Mouse (Mus musculus) forebrain, postnatal 0 days (tissue): Measurements from ENCODE around the gene Rnase4. TPM values are rescaled to one million over a fixed set of nuclear protein-coding genes. Genes with fewer than 3 reads are reported as not detected.
A peak's percentile ranks its signal among the peaks of the same experiment; 100 is the strongest.

ENCODE experiments used
- ATAC-seq: fragments of 200-750 bp; cut with Nextera tagmentation; 2 replicates; pipeline ENCODE4 v1.8.0; 2017; ENCODE audit warnings: mild to moderate bottlenecking, moderate library complexity
- DNase-seq: peaks from one replicate; pipeline ENCODE4 v3.0.0-alpha.2; 2015
- H3K27ac ChIP-seq: fragments of 300-500 bp; sonication (generic); 2 replicates; pipeline ENCODE4 v1.5.1; 2014; ENCODE audit warnings: low read depth, mild to moderate bottlenecking, antibody characterized with exemption, low read length, moderate library complexity, mixed read lengths
- H3K27me3 ChIP-seq: fragments of 300-500 bp; sonication (generic); 2 replicates; pipeline ENCODE4 v1.6.1; 2014; ENCODE audit warnings: mild to moderate bottlenecking, low read length, mixed read lengths; ENCODE audit not compliant: insufficient read depth
- H3K36me3 ChIP-seq: fragments of 300-500 bp; sonication (generic); 2 replicates; pipeline ENCODE4 v1.6.1; 2014; ENCODE audit warnings: mild to moderate bottlenecking, moderate library complexity; ENCODE audit not compliant: insufficient read depth
- H3K4me1 ChIP-seq: fragments of 300-500 bp; sonication (generic); 2 replicates; pipeline ENCODE4 v1.6.1; 2014; ENCODE audit warnings: antibody characterized with exemption; ENCODE audit not compliant: insufficient read depth
- H3K4me2 ChIP-seq: fragments of 300-500 bp; sonication (generic); 2 replicates; pipeline ENCODE4 v1.6.1; 2014; ENCODE audit warnings: low read depth, mild to moderate bottlenecking, moderate library complexity
- H3K4me3 ChIP-seq: fragments of 300-500 bp; sonication (generic); 2 replicates; pipeline ENCODE4 v1.5.1; 2014; ENCODE audit warnings: low read depth, low read length, mixed read lengths
- H3K9ac ChIP-seq: fragments of 300-500 bp; sonication (generic); 2 replicates; pipeline ENCODE4 v1.6.1; 2014; ENCODE audit warnings: mild to moderate bottlenecking
- H3K9me3 ChIP-seq: fragments of 300-500 bp; sonication (generic); 2 replicates; pipeline ENCODE4 v1.6.1; 2016; ENCODE audit warnings: low read length
- CTCF ChIP-seq: sonication (generic); IDR thresholded peaks from 2 replicates; pipeline ENCODE4 v1.5.1; 2016; ENCODE audit warnings: antibody characterized with exemption, control low read depth, low read depth
- WGBS: fragments of 180-500 bp; shearing (Covaris S2); extraction: QIAGEN DNeasy Blood & Tissue Kit; methylation state at CpG from one replicate; pipeline ENCODE4 v1.1.7; 2014; 5-methylcytosine and 5-hydroxymethylcytosine counted together
- polyA plus RNA-seq: library from polyadenylated mRNA; unstranded; fragments of >200 nt; fragmentation: Nextera tagmentation; extraction: Ambion mirVana; gene quantifications from 2 replicates; pipeline ENCODE4 v1.2.1, GENCODE M21; 2015
- total RNA-seq: library from RNA; depleted of rRNA; stranded (reverse); fragments of >200 nt; gene quantifications from 2 replicates; pipeline ENCODE4 v1.2.3, GENCODE M21; 2014

The Rnase4 gene
- total and polyA plus RNA-seq, 2 experiments from 2014 or later = 16.3 to 27.7 TPM

DNA sequence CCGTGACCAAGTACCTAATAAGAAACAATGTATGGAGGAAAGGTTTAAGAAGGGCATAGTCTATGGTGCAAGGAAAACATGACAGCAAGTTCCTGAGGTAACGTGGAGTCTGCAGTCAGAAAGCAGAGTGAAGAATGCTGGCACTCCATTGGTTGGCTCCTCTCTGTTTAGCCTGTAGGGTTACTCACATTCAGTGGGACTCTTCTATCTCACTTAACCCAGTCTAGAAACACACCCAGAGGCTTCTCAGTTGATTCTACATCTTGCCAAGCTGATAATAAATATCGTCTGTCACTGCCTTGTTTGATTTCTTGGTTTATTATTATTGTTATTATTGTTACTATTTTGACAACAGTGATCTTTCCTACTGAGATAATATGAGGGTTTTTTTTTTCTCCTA is 51.7 kb downstream of the Rnase4 start:
- H3K9ac ChIP-seq = no peak overlapping the region
- H3K27me3 ChIP-seq = no peaks in the 10 kb centered on the region
- H3K27ac ChIP-seq = no peak overlapping the region
- no peak overlapping the region for H3K4me3 ChIP-seq
- WGBS = 80% methylated on average over 3 of the region's 3 CpGs
- no peak for TF ChIP-seq CTCF
- DNase-seq = no peak
- H3K4me1 ChIP-seq = no peaks in the 10 kb centered on the region
- no peaks in the 10 kb centered on the region for H3K36me3 ChIP-seq
- H3K4me2 ChIP-seq = no peak overlapping the region
- ATAC-seq = no peak
- no peaks in the 10 kb centered on the region for H3K9me3 ChIP-seq

DNA sequence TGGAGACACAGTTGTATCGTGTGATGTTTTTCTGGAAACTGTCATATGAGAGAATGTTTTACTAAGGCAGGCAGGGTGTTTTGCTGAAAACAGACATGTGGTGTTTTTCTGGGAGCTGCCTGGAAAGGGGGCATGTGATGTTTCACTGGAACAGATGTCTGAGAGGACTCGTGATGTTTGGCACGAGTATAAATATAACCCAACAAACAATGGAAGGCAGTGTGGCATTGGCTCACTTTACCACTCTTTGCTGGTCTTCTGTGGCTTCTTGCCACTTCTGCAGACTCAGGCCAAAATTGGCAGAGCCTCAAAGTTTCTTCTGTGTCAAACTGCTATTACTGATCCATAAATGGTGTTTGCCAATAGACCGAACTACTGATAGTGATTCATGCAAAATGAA is 52.4 kb downstream of the Rnase4 start:
- no peak overlapping the region for H3K4me3 ChIP-seq
- H3K4me1 ChIP-seq = no peaks in the 10 kb centered on the region
- whole genome bisulfite sequencing = 58% methylated on average over 4 of the region's 4 CpGs
- H3K4me2 ChIP-seq = no peak overlapping the region
- H3K27me3 ChIP-seq = no peaks in the 10 kb centered on the region
- ATAC-seq = peak; percentile 51
- H3K9ac ChIP-seq = no peak overlapping the region
- no peaks in the 10 kb centered on the region for H3K9me3 ChIP-seq
- no peak overlapping the region for H3K27ac ChIP-seq
- DNase-seq = peak; percentile 9
- TF ChIP-seq CTCF = no peak
- H3K36me3 ChIP-seq = no peaks in the 10 kb centered on the region

DNA sequence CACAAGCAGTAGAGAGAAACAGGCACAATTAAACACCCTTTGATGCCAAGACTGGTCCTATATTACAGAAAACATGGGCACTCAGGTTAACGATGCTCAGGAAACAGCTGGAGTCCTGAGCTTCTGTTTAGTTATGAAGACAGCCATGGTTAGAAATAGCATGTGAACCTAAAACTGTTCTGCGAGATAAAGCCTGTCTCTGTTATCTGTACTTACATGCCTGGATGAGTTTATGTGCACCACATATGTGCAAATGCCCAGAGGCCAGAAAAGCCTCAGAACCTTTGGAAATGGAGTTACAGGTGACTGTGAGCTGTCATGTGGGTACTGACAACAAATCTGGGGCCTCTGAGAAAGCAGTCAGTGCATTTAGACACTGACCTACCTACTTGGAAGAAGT is 53.1 kb downstream of the Rnase4 start:
- no peaks in the 10 kb centered on the region for H3K27me3 ChIP-seq
- ATAC-seq = no peak
- H3K4me3 ChIP-seq = no peak overlapping the region
- H3K4me2 ChIP-seq = no peak overlapping the region
- no peak overlapping the region for H3K9ac ChIP-seq
- no peaks in the 10 kb centered on the region for H3K4me1 ChIP-seq
- no peaks in the 10 kb centered on the region for H3K9me3 ChIP-seq
- H3K27ac ChIP-seq = no peak overlapping the region
- 71% methylated on average over 2 of the region's 2 CpGs for WGBS
- no peak for DNase-seq
- H3K36me3 ChIP-seq = no peaks in the 10 kb centered on the region
- TF ChIP-seq CTCF = no peak

DNA sequence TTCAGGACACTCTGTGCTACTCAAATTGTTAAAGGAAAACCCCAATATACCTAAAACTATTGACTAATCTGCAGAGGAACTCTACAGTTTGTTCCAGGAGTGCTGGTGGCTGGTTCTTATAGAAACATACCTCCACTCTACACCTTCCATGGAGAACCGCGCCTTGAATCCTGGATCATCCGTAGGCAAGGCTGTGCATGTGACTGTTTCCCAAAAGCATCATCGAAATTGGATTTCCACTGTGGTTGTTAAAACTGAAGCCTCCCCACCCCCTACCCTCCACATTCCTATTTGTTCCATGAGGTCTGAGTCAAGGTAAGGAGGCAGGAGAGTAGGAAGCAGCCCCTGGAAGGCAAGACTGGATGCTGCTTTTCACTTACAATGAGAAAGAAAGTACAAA is 53.6 kb downstream of the Rnase4 start:
- DNase-seq (no peak), ATAC-seq (no peak)
- Histone ChIP-seq H3K4me3 (no peak overlapping the region), H3K9ac (no peak overlapping the region), H3K4me2 (no peak overlapping the region), H3K27me3 (no peaks in the 10 kb centered on the region), H3K9me3 (no peaks in the 10 kb centered on the region), H3K4me1 (no peaks in the 10 kb centered on the region), H3K36me3 (no peaks in the 10 kb centered on the region), H3K27ac (no peak overlapping the region)
- no peak for TF ChIP-seq CTCF
- WGBS = 97% methylated on average over 4 of the region's 4 CpGs

- ATAC-seq (no peak), DNase-seq (no peak)
- Histone ChIP-seq H3K9ac (no peak overlapping the region), H3K4me2 (no peak overlapping the region), H3K27ac (no peak overlapping the region), H3K9me3 (no peaks in the 10 kb centered on the region), H3K4me1 (no peaks in the 10 kb centered on the region), H3K27me3 (no peaks in the 10 kb centered on the region), H3K4me3 (no peak overlapping the region), H3K36me3 (no peaks in the 10 kb centered on the region)
- TF ChIP-seq CTCF = no peak
- WGBS = 82% methylated on average over 6 of the region's 6 CpGs
Measured at GRCm38 (mm10) chr14:51145521-51145920, 54.6 kb downstream of the Rnase4 start.

- H3K36me3 ChIP-seq = no peaks in the 10 kb centered on the region
- no peak within 1 kb of the TSS for H3K4me2 ChIP-seq
- 25% methylated on average over 2 of the region's 2 CpGs for WGBS
- H3K27ac ChIP-seq = no peak within 1 kb of the TSS
- H3K4me3 ChIP-seq = no peak within 1 kb of the TSS
- ATAC-seq (no peak), DNase-seq (no peak)
- no peak within 1 kb of the TSS for H3K9ac ChIP-seq
- H3K9me3 ChIP-seq = no peaks in the 10 kb centered on the region
- no peaks in the 10 kb centered on the region for H3K27me3 ChIP-seq
- no peaks in the 10 kb centered on the region for H3K4me1 ChIP-seq
- no peak for TF ChIP-seq CTCF
Measured at GRCm38 (mm10) chr14:51146685-51147084, 55.8 kb downstream of the Rnase4 start, which contains the start of gene Rnase1. Gene Rnase1 (minus strand): TSS chr14:51146785.

DNA sequence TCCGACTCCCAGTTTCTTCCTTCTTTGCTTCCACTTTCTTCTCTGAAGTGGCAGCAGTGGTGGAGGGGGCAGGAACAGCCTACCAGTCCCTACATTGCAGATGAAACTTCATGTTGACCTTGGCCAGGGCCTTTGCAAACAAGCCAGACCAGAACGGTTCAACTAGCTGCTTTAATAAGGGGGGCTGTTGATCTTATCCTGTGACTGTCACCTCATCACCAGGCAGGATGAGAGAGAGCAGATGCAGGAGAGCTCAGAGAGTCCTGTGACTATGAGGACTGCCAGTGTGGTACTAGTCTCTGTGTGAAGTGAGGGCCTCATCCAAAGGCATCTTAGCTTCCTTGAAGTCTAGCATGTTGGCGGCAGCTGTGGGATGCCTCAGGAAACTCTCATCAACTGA is 57.1 kb downstream of the Rnase4 start:
- Histone ChIP-seq H3K4me3 (no peak overlapping the region), H3K4me2 (no peak overlapping the region), H3K27me3 (no peaks in the 10 kb centered on the region), H3K27ac (no peak overlapping the region), H3K4me1 (no peaks in the 10 kb centered on the region), H3K36me3 (no peaks in the 10 kb centered on the region), H3K9me3 (no peaks in the 10 kb centered on the region), H3K9ac (no peak overlapping the region)
- TF ChIP-seq CTCF = no peak
- ATAC-seq (no peak), DNase-seq (no peak)
- 84% methylated on average over 3 of the region's 3 CpGs for WGBS

- TF ChIP-seq CTCF = no peak
Measured at GRCm38 (mm10) chr14:51149164-51149563, 58.3 kb downstream of the Rnase4 start.

More at GRCm38 (mm10) chr14:51149164-51149563, 58.3 kb downstream of the Rnase4 start:
- Histone ChIP-seq H3K36me3 (no peaks in the 10 kb centered on the region), H3K27ac (no peak overlapping the region), H3K4me3 (no peak overlapping the region), H3K9ac (no peak overlapping the region), H3K4me2 (no peak overlapping the region), H3K9me3 (no peaks in the 10 kb centered on the region), H3K4me1 (no peaks in the 10 kb centered on the region), H3K27me3 (no peaks in the 10 kb centered on the region)
- DNase-seq (no peak), ATAC-seq (no peak)
- 73% methylated on average over 5 of the region's 5 CpGs for WGBS
